Mouse (Mus musculus): ENCODE measurements around the gene Hnrnpu.

DNA sequence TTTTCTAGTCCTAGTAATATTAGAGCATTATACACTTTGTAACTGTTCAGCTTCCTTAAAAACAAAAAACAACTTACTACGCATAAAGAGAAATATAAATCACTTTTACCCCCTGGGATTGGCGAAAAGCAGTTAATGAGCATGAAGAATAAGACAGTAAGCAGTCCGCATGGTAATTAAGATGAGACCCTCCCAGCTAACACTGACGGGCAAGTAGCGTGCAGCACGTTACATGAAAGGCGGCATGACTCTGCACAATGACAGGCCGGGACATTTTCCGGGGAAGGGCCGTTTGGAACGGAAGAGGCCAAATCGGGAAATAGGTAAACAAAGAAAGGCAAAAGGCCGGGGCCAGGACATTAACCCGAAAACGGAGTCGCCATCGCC is 19.6 kb downstream of the Hnrnpu start:
- TF ChIP-seq CTCF (IDR thresholded peaks at IDR 0.05; ENCODE audit: extremely low read depth, insufficient read depth, low read length) (no peak), POLR2A (IDR thresholded peaks at IDR 0.05; ENCODE audit: extremely low read depth, insufficient read depth, low read length) (peak; percentile 78; the same call in 1 of the 2 replicates)
